Mouse (Mus musculus) heart, adult 2 months (tissue): ENCODE measurements at regions not wholly inside any gene's neighbourhood (a gene's known extent, or its start where the extent isn't known, plus 50 kb on each side); places are given as distances from the start of the nearest gene placed in this dataset.
"Not testable (repeated sequence)": the region's sequence is repeated elsewhere in the genome, so short reads cannot be mapped to it uniquely, and the experiment has no call there.

Source experiments
- DNase-seq, 2 experiments: peaks; one replicate each; pipeline ENCODE4 v3.0.0; 2021
- H3K27ac ChIP-seq: fragments of 200-600 bp; 2 replicates; pipeline ENCODE4 v1.8.1; 2022
- H3K27me3 ChIP-seq: fragments of 200-500 bp; 2 replicates; pipeline ENCODE4 v1.6.1; 2012; ENCODE audit warnings: mild to moderate bottlenecking, low read length, inconsistent platforms, mixed read lengths; ENCODE audit not compliant: control insufficient read depth, insufficient read depth
- H3K36me3 ChIP-seq: fragments of 200-500 bp; 2 replicates; pipeline ENCODE4 v1.6.1; 2012; ENCODE audit warnings: low read length, inconsistent platforms; ENCODE audit not compliant: control insufficient read depth, insufficient read depth
- H3K4me1 ChIP-seq: fragments of 200-500 bp; 2 replicates; pipeline ENCODE4 v1.6.1; 2011; ENCODE audit warnings: low read length; ENCODE audit not compliant: control insufficient read depth, insufficient read depth
- H3K4me3 ChIP-seq: fragments of 200-600 bp; 2 replicates; pipeline ENCODE4 v1.8.1; 2022
- H3K79me2 ChIP-seq: fragments of 200-500 bp; replicated peaks from 2 replicates; pipeline ENCODE4 v1.6.1; 2012; ENCODE audit warnings: mild to moderate bottlenecking, inconsistent platforms, low read length, moderate library complexity, mixed read lengths; ENCODE audit not compliant: control insufficient read depth, insufficient read depth
- H3K9ac ChIP-seq: fragments of 200-500 bp; 2 replicates; pipeline ENCODE4 v1.6.1; 2012; ENCODE audit warnings: low read depth, mild to moderate bottlenecking, control low read depth, inconsistent platforms, low read length, mixed read lengths
- CTCF ChIP-seq: fragments of 200-600 bp; IDR thresholded peaks from 2 replicates; pipeline ENCODE4 v1.8.1; 2022; ENCODE audit warnings: antibody characterized with exemption, mild to moderate bottlenecking, moderate library complexity
- EP300 ChIP-seq: fragments of 200-500 bp; IDR thresholded peaks from 2 replicates; pipeline ENCODE4 v1.6.1; 2011; ENCODE audit warnings: low read depth, low read length, control low read depth; ENCODE audit not compliant: insufficient read depth
- POLR2A ChIP-seq: fragments of 200-500 bp; IDR thresholded peaks from 2 replicates; pipeline ENCODE4 v1.6.1; 2011; ENCODE audit warnings: mild to moderate bottlenecking, low read depth, low read length, control low read depth; ENCODE audit not compliant: insufficient read depth
- WGBS: fragments of 180-500 bp; shearing (Covaris S2); methylation state at CpG from one replicate; pipeline ENCODE4 v1.1.7; 2018; 5-methylcytosine and 5-hydroxymethylcytosine counted together
- intact Hi-C: fragments of 180-260 bp; cut with DNase I; formaldehyde crosslinking; loops from one replicate; pipeline ENCODE4 v1.15.1; 2025

- intact Hi-C loops = no loop called here
- peaks cover 9% of the 10 kb centered on the region for H3K4me1 ChIP-seq
- no peaks in the 10 kb centered on the region for H3K36me3 ChIP-seq
- no peaks in the 10 kb centered on the region for H3K79me2 ChIP-seq
- TF ChIP-seq EP300 = no peak
- TF ChIP-seq POLR2A = no peak
- no peak for TF ChIP-seq CTCF
- WGBS = 34% methylated on average over 16 of the region's 16 CpGs
- DNase-seq = peak; percentile 55 to 74
- H3K27me3 ChIP-seq = no peaks in the 10 kb centered on the region
- peak overlapping the region; percentile 22; the same call in 1 of the 2 replicates for H3K4me3 ChIP-seq
- no peak overlapping the region for H3K9ac ChIP-seq
- H3K27ac ChIP-seq = peak overlapping the region; percentile 36
These were observed 143.1 kb upstream of the Cdk6 start for GRCm38 (mm10) chr5:3197952-3198841.

- H3K27me3 ChIP-seq, H3K36me3 ChIP-seq, H3K4me1 ChIP-seq, H3K9ac ChIP-seq, H3K79me2 ChIP-seq, intact Hi-C loops, H3K4me3 ChIP-seq, DNase-seq: not testable (repeated sequence)
- peak overlapping the region; percentile 36 for H3K27ac ChIP-seq
- WGBS = 17% methylated on average over 7 of the region's 7 CpGs
These were observed 142.3 kb upstream of the Cdk6 start for GRCm38 (mm10) chr5:3198869-3199550.

DNA sequence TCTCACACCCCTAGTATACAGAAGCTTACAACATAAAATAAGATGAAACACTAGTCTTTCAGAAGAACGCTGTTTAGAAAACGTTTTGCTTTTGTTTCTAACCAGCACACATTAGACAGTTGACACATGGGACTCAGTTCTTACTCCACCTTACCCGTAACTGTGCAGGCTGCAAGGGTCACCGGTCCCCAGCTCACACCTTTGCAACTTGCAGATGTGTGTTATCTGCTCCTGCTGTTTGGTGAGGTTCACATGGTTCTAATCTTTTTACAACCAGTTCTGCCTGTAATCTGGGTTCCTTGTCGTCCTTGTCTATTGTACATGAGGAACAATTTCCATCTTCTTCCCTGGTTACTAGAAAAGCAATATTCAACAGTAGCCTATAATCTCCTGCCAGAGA, 135.1 kb upstream of the Cdk6 start:
- H3K27me3 ChIP-seq, H3K9ac ChIP-seq, H3K4me3 ChIP-seq, intact Hi-C loops, DNase-seq, H3K36me3 ChIP-seq, H3K4me1 ChIP-seq, H3K79me2 ChIP-seq, H3K27ac ChIP-seq: not testable (repeated sequence)
- 63% methylated on average over 5 of the region's 5 CpGs for WGBS

DNA sequence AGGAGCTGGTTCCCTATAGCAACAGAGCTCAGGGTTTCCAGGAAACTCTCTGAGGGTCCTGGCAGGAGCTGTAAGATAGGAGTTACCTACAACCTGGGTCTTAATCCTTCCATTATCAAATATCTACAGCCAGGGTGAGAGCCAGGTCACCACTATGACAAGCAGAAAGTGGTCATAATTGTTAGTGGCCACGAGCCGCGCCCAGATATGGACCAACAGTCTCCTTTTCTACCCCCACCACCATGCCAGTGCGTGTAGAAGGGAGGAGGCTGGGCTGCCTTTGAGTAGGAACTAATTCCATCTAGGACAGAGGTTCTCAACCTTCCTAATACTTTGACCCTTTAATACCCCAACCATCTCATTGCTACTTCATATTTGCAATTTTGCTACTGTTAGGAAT, 133.0 kb upstream of the Cdk6 start:
- 88% methylated on average over 4 of the region's 4 CpGs for WGBS
- H3K4me3 ChIP-seq, H3K4me1 ChIP-seq, DNase-seq, H3K36me3 ChIP-seq, H3K9ac ChIP-seq, H3K27me3 ChIP-seq, intact Hi-C loops, H3K79me2 ChIP-seq, H3K27ac ChIP-seq: not testable (repeated sequence)

GRCm38 (mm10) chr5:3211284-3211683, 130.0 kb upstream of the Cdk6 start:
- Histone ChIP-seq H3K27ac (no peak overlapping the region), H3K4me1 (no peaks in the 10 kb centered on the region), H3K9ac (no peak overlapping the region), H3K27me3 (no peaks in the 10 kb centered on the region), H3K79me2 (no peaks in the 10 kb centered on the region), H3K4me3 (no peak overlapping the region), H3K36me3 (no peaks in the 10 kb centered on the region)
- WGBS = 85% methylated on average over 3 of the region's 3 CpGs
- intact Hi-C loops = no loop called here
- no peak for TF ChIP-seq CTCF
- DNase-seq = no peak

DNA sequence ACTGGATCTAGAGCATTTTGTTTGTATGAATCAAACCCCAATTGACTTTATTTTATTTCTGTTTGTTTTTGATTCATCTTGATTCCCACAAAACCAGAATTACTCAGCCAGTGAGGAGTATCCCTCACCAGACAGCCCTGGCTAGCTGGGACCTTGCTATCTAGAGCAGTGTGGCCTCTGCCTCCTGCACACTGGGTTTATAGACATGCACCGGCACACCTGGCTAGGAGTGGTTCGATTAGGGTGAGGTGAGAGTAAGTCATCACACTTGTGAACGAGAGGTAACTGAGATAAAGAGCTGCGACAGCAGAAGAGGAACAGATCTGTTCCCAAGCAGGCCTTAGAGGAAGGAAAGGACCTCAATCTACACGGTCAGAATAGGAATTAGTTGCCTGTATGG, 125.2 kb upstream of the Cdk6 start:
- DNase-seq = no peak
- Histone ChIP-seq H3K4me3 (no peak overlapping the region), H3K9ac (no peak overlapping the region), H3K4me1 (no peaks in the 10 kb centered on the region), H3K36me3 (no peaks in the 10 kb centered on the region), H3K27me3 (no peaks in the 10 kb centered on the region), H3K79me2 (no peaks in the 10 kb centered on the region), H3K27ac (no peak overlapping the region)
- intact Hi-C loops = no loop called here
- 48% methylated on average over 5 of the region's 5 CpGs for WGBS
- no peak for TF ChIP-seq POLR2A
- no peak for TF ChIP-seq EP300
- TF ChIP-seq CTCF = no peak
